Mouse (Mus musculus) liver, adult (tissue): ENCODE data around the gene Gls2.
A peak's percentile ranks its signal among the peaks of the same experiment; 100 is the strongest.

Experiments used
- GATA4 ChIP-seq: IDR thresholded peaks from 2 replicates; pipeline ENCODE4 v1.6.1; 2014; ENCODE audit warnings: mild to moderate bottlenecking, low read length; ENCODE audit not compliant: insufficient replicate concordance

Gene Gls2

DNA sequence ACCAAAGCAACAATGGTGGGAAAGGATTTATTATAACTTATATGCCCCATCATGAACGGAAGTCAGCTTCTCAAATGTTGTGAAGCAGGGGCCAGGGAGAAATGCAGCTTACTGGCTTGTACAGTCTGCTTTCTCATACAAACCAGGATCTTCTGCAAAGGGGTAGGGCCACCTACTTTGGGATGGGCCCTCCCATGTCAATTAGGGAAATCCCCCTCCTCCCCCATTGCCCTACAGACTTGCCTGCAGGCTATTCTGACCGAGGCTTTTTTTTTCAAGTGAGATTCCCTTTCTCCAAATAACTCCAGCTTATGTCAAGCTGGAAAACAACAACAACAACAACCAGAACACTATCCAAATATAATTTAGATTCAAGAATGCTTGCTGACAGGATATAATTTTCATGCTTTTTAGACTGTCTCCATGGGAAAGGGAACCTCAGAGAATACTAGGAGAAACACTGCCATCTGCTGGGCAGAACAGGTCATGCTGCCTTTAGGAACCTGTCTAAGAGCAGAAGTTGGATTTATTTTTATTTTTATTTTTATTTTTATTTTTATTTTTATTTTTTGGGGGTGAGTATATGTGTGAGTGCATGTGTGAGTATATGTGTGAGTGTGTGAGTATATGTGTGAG, 5.9 kb upstream of the Gls2 start:
- TF ChIP-seq GATA4: no peak

DNA sequence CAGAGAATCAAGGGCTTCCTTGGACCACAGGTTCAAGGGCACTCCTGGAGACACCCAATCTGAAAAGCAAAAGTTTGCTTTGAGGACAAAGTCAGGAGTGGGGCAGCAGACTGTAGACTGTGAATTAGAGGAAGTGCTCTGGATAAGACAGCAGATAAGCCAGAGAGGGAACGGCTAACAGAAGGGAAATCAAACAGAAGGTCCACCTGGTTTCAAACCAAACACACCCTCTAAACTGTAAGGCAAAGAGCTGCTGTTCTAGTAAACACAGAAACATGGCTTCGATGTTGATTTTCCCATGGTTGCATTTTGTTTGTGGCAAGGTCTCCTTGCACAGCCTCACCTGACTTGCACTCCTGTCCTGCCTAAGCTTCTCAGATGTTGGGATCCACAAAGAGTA, 2.8 kb upstream of the Gls2 start:
- TF ChIP-seq GATA4: no peak

DNA sequence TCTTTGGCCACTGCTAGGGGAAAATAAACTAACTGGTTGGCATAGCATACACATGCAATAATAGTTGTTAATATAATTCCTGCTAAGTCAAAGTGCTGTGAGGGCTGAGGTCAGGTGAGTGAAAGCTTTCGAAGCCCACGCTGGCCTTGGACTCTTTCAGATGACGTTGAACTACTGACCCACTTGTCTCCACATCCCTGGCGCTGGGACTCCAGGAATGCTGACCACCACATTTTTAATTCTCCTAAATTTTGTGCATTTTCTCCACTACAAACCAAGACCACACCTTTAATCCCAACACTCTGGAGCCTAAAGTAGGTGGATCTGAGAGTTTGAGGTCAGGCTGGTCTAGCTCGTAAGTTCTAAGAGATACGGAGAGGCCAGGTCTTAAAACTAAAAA, 1.1 kb upstream of the Gls2 start:
- TF ChIP-seq GATA4: no peak

DNA sequence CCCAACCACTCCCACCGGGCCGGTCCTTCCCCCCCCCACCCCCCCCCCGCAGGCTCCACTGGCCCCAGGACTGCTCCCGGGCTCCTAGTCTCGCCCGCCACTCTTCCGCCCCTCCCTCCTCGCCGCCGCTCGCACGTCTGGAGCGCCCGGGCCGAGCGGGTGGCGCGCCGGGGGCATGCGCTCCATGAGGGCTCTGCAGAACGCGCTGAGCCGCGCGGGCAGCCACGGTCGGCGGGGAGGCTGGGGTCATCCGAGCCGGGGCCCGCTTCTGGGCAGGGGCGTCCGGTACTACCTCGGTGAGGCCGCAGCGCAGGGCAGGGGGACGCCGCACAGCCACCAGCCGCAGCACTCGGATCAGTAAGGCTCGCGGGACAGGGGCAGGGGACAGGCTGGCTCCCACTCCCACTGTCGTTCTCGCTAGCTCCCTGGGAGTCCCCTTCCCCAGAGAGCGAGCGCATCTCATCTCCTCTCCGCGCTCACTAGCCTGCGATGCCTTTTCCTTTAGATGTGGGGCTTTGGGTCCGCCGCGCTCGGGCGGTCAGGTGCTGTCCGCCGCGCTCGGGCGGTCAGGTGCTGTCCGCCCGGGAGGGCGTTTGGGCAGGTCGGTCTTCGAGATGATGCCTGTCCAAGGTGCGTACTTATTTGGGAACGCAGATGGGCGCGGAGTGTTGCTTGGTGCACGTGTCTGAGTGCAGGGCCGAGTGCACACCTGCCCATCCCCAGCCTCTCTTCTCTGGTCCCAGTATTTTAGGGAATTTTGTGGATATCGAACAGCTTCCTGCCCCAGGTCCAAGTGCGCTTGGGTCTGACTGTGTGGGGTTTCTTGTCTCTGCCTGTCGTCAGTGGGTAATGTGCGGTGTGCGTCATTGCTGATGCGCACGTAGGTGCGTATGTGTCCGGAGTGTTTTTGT, 549 bp downstream of the Gls2 start:
- TF ChIP-seq GATA4: no peak

DNA sequence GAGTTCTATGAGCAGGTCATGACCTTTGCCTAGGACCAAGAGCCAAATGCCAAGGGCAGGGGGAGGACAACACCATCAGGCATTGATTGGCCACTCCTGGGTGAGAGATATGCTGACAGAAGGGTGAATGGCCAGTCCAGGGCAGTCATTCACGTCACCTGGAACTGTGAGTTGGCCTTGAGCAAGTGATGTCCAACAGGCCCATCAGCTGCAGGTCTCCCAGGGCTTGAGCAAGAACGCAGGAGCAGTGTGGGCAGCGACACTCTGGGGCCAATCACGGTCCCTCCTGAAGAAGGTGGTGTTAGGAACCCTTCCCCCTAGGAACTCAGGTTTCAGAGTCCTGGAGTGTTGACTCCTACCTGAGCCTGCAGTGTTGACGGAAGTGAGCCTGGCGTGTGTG, 7.6 kb downstream of the Gls2 start:
- peak; percentile 17; the same call in 1 of the 2 replicates for TF ChIP-seq GATA4

DNA sequence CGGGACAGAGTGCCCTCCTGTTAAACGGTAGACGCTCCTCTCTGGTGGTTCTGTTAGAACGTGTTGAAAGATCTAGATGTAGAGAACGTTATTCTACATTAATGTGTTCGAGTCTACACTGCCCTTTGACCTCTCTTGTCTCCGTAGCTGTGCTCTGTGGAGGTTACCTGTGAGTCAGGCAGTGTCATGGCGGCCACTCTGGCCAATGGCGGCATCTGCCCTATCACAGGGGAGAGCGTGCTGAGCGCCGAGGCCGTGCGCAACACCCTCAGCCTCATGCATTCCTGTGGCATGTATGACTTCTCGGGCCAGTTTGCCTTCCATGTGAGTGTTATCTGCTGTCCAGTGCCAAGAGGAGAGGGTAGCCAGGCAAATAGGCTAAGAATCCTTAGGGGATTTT, 10.7 kb downstream of the Gls2 start:
- no peak for TF ChIP-seq GATA4

DNA sequence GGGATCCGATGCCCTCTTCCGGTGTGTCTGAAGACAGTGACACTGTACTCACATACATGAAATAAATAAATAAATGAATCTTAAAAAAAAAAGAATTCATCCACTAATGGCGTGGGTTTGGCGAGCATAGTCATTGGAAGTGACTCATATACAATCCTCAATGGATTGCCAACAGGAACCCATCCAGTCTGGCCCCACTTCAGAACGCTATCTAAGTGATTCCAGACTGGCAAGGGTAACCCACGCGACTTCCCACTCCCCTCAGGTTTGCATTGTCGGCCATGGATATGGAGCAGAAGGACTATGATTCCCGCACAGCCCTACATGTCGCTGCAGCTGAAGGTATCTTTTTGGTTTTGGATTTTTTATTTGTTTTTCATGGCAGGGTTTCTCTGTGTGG, 14.1 kb downstream of the Gls2 start:
- no peak for TF ChIP-seq GATA4

DNA sequence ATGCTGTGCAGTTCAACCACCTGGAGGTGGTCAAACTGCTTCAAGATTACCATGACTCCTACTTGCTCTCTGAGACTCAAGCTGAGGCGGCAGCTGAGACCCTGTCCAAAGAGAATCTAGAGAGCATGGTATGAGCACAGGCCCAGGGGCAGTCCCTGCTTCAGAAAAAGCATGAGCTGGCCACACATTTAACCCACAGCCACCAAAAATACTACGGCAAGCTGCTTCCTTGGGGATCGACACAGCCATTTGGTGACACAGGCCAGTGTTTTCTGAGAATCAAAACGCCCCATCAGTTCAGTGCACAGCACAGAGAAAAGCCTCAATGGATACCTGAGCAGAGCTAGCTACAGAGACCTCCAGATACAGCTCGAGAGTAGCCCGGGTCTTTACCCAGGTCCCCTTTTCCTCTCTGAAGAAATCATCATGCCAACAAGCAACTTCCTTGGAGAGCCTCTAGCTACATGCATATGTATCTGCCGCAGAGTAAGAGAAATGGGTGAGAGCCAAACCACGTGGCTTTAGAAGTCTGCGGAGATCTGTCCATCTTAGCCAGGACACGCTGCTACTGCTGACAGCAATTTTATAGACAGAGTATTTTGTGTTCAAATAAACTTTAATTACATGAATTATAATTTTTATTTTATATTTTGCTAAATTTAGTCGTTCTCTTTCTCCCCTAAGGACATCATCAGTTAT, 15.2 kb downstream of the Gls2 start:
- TF ChIP-seq GATA4: no peak

DNA sequence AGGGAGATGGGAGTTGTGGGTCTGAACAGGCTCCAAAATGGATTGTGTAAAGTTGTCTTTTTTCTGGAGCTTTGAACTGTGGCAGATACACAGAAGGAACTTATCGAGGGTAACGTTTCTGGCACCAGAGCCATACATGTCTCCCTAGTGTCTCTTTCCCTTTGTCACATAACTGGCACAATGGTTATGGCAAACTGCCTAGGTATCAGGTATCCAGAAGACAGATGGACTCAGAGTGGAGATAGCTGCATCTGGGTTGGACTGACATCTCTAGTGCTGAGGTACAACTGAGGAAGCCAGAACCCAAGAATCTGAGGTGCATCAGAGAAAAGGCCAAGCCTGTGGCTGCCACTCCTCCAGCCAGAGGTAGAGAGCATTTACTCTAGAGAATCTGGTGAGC, 15.9 kb downstream of the Gls2 start:
- TF ChIP-seq GATA4: no peak

DNA sequence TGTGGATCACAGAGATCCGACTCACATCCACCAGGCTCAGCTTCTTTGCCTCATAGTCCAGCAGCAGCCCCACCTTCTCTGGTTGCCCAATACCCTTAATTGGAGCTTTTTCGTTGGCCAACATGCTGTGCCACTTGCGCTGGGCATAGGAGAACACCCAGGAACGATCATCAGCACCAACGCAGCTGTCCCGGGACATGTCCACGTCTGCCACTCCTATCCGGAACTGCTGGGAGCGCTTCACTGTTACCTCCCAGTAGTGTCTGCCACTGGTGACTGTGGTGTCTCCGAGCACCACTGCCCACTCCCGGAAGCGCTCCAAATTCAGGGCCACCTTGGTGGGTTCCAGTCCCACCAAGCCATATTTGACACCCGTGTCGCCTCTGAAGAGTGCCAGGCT, 16.7 kb downstream of the Gls2 start:
- TF ChIP-seq GATA4: no peak

DNA sequence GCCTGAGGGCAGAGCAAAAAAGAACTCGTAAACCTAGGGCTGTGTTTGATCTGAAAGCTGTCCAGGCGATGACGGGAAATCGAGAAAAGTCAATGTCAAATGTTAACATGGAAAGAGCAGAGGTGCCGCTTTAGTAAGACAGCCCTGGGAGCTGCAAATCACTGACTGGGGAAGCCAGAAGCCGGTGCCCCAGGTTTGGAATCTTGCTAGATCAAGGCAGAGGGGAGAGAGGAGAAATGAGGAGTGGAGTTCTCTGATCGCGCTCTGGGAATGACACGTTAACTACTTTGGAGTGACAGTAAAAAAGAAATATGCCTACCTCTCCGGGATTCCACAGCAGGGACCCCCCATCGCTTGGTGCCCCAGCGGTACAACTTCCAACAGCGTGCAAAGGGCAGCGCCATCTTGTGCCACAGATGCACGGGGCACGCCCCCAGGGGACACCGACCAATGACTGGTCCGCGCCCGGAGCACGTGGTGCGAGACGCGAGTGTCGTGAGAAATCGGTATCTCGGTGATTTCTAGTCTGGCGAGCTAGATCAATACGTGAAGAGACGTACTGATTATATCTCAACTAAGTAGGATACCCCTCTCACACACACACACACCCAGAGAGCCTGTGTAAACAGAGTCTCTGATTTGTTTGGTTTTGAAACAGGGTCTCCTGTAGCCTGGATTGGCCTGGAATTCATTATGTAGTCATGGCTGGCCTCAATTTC, 17.3 kb downstream of the Gls2 start, which contains the start of gene Spryd4:
Gene Spryd4 (minus strand): TSS at position 418 of the 719 bp plus-strand sequence.
- TF ChIP-seq GATA4: peak; percentile 32; the same call in 1 of the 2 replicates

DNA sequence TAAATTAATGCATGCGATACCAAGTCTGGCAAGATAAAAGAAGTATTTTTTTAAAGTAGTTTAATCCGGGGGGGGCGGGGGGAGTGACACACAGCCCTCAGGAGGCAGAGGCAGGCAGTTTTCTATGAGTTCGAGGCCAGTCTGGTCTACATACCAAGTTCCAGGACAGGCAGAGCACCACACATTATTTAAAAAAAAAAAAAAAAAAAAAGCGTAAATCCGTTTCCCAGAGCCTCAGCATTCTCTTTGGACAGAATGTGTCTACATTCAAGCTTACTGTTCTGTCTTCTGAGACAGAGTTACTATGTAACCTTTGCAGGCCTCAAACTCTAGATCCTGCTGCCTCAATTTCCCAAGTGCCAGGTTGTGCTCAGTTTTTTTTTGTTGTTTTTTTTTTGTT, 17.9 kb downstream of the Gls2 start:
- TF ChIP-seq GATA4: no peak

DNA sequence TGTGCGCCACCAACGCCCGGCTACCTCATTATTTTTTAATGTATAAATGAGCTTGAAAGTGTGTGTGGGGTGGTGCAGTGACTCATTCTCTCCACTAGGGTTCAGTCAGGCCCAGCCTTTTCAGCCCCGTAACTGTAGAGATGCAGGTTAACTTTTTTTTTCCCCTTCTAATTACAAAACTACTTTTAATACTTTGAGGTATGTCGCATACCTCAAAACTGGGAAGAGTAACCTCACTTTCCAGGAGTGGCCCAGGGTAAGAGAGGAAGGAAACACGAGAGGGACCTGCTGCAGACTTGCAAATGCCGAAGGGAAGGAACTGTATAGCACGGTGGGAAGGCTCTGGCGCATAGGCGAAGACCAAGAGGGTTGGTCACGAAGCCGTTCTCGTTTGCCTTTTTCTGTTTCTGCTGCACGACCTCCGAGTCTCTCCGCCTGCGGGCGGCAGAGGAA, 18.6 kb downstream of the Gls2 start:
- TF ChIP-seq GATA4: no peak

DNA sequence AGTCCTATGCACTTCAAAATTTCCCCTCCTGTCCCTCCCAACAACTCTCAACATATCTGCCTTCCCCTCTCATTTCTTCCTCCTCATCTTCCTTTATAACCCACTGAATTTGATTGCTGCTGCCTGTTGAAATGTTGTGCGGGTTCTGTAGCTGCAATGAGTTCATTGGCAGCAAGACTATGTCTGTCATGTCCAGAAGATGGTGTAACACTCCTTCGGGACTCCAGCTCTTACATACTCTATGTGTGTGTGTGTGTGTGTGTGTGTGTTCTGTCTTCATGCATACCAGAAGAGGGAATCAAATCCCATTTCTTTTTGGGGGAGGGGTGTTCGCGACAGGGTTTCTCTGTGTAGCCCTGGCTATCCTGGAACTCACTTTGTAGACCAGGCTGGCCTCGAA, 20.7 kb downstream of the Gls2 start:
- no peak for TF ChIP-seq GATA4
